Mouse (Mus musculus): ENCODE data around the gene Gm21903.
"Not testable (repeated sequence)": the region's sequence is repeated elsewhere in the genome, so short reads cannot be mapped to it uniquely, and the experiment has no call there.

Gene Gm21903

GRCm38 (mm10) chr17:39043241-39043640 is at the start of gene Gm21903:
Gene Gm21903, minus strand, starts transcription at chr17:39043341.
- DNase-seq, result no peak

GRCm38 (mm10) chr17:39076937-39077336 is 33.8 kb upstream of the Gm21903 start, which contains the start of gene Esp23:
Gene Esp23, minus strand, starts transcription at chr17:39077037.
- DNase-seq, result no peak

GRCm38 (mm10) chr17:39063641-39064040 is 20.5 kb upstream of the Gm21903 start:
- no peak for DNase-seq

GRCm38 (mm10) chr17:39036395-39036794 is 6.7 kb downstream of the Gm21903 start, which contains the start of gene Esp24:
Gene Esp24, plus strand, starts transcription at chr17:39036695.
- DNase-seq, result not testable (repeated sequence)

GRCm38 (mm10) chr17:39017184-39017583 is 26.0 kb downstream of the Gm21903 start:
- no peak for DNase-seq

GRCm38 (mm10) chr17:39010675-39011638 is 32.2 kb downstream of the Gm21903 start:
- no peak for DNase-seq

- no peak for DNase-seq
These were observed 33.3 kb downstream of the Gm21903 start for GRCm38 (mm10) chr17:39009846-39010245.

Measured in cerebellum, adult 9-11 months (tissue).